Comparison of ENCODE assay signal across 9 mouse cellular contexts in genomic region chr13:23438521-23438920, GRCm38 (mm10). TPM values are rescaled to one million over a fixed set of nuclear protein-coding genes. Genes with fewer than 3 reads are reported as not detected.
A peak's percentile ranks its signal among the peaks of the same experiment; 100 is the strongest.
DNase-seq lines count a peak whose midpoint lies in the region; ATAC-seq and TF ChIP-seq lines count a peak whose summit lies in the region.
"Had no signal": no experiment of that assay in that cellular context is flagged by ENCODE, and none has a peak within 500 bp of the region (broad histone marks: within the 10 kb centered on the region; RNA-seq: fewer than 3 reads in every experiment).

No protein-coding gene starts in this region.

- H3K4me3 ChIP-seq in C2C12 (ENCODE audit: insufficient read depth, poor library complexity, severe bottlenecking) = peak overlapping the region; percentile 24
- peak overlapping the region; percentile 67 for H3K4me3 ChIP-seq in cerebellum, adult 2 months (replicated peaks; ENCODE audit: insufficient read depth, low read depth, low read length)
- H3K4me3 ChIP-seq in forebrain, embryonic 16.5 days (replicated peaks; ENCODE audit: low read length) = peak overlapping the region; percentile 50
- H3K4me3 ChIP-seq in intestine, embryonic 14.5 days (ENCODE audit: low read depth, low read length) = peak overlapping the region; percentile 70
- H3K4me3 ChIP-seq in liver, embryonic 13.5 days (replicated peaks) = peak overlapping the region; percentile 69

- no peak overlapping the region for H3ac ChIP-seq in C2C12 (ENCODE audit: control insufficient read depth, insufficient read length, low read depth)

- DNase-seq in 3134 (ENCODE audit: extremely low read depth, insufficient read length, low spot score) = peak; percentile 40
- peak; percentile 63 to 69 for DNase-seq in cerebellum, adult 2 months
- peak; percentile 85 for DNase-seq in intestine, embryonic 14.5 days (ENCODE audit: low spot score)
- no peak for DNase-seq in liver, embryonic 13.5 days
- DNase-seq in naive thymus-derived CD4-positive, alpha-beta T cell, adult 2 months (ENCODE audit: low read depth) = peak; percentile 70

- H3K9ac ChIP-seq in forebrain, embryonic 16.5 days (replicated peaks; ENCODE audit: low read depth, low read length) = 0 out of 2 replicates have a peak overlapping the region, but pooled peaks have one; percentile 25
- H3K9ac ChIP-seq in intestine, embryonic 14.5 days (ENCODE audit: low read length) = peak overlapping the region; percentile 40
- H3K9ac ChIP-seq in liver, embryonic 13.5 days = peak overlapping the region; percentile 70

- no peaks in the 10 kb centered on the region for H3K9me3 ChIP-seq in forebrain, embryonic 16.5 days (ENCODE audit: control insufficient read depth, low read length)
- no peaks in the 10 kb centered on the region for H3K9me3 ChIP-seq in intestine, embryonic 14.5 days (ENCODE audit: control insufficient read depth, low read length)
- no peaks in the 10 kb centered on the region for H3K9me3 ChIP-seq in liver, embryonic 13.5 days (replicated peaks)

- H3K4me1 ChIP-seq in cerebellum, adult 2 months (ENCODE audit: control insufficient read depth, insufficient read depth, low read length) = no peaks in the 10 kb centered on the region
- H3K4me1 ChIP-seq in forebrain, embryonic 16.5 days (replicated peaks; ENCODE audit: control insufficient read depth, insufficient read depth, low read length) = 0 out of 2 replicates have a peak, but pooled peaks cover 2% of the 10 kb centered on the region
- peaks cover 15% of the 10 kb centered on the region; the same call in 1 of the 2 replicates for H3K4me1 ChIP-seq in intestine, embryonic 14.5 days (replicated peaks; ENCODE audit: control insufficient read depth, insufficient read depth, low read length)
- peaks cover 29% of the 10 kb centered on the region for H3K4me1 ChIP-seq in liver, embryonic 13.5 days (replicated peaks)

- TF ChIP-seq CTCF in C2C12 (IDR thresholded peaks at IDR 0.05; ENCODE audit: control insufficient read depth, insufficient read depth, insufficient read length) = no peak
- no peak for TF ChIP-seq CTCF in cerebellum, adult 2 months (IDR thresholded peaks at IDR 0.05; ENCODE audit: borderline replicate concordance, insufficient read depth, low read depth, low read length)

- no peaks in the 10 kb centered on the region for H3K79me3 ChIP-seq in C2C12 (ENCODE audit: low read depth)

- H3K27ac ChIP-seq in cerebellum, adult 2 months (ENCODE audit: insufficient read depth, low read length) = no peak overlapping the region
- no peak overlapping the region for H3K27ac ChIP-seq in forebrain, embryonic 16.5 days (ENCODE audit: low read length)
- H3K27ac ChIP-seq in intestine, embryonic 14.5 days (ENCODE audit: low read depth) = no peak overlapping the region
- H3K27ac ChIP-seq in liver, embryonic 13.5 days = peak overlapping the region; percentile 76

- no peaks in the 10 kb centered on the region for H3K36me3 ChIP-seq in C2C12 (ENCODE audit: control insufficient read depth, insufficient read depth)
- H3K36me3 ChIP-seq in forebrain, embryonic 16.5 days (ENCODE audit: control insufficient read depth, insufficient read depth) = no peaks in the 10 kb centered on the region
- no peaks in the 10 kb centered on the region for H3K36me3 ChIP-seq in intestine, embryonic 14.5 days (ENCODE audit: control insufficient read depth, insufficient read depth, low read length)
- H3K36me3 ChIP-seq in liver, embryonic 13.5 days = no peaks in the 10 kb centered on the region

- H3K4me2 ChIP-seq in forebrain, embryonic 16.5 days (ENCODE audit: low read length) = peak overlapping the region; percentile 75
- peak overlapping the region; percentile 68 for H3K4me2 ChIP-seq in intestine, embryonic 14.5 days (ENCODE audit: low read length)
- H3K4me2 ChIP-seq in liver, embryonic 13.5 days = peak overlapping the region; percentile 85

- ATAC-seq in forebrain, embryonic 16.5 days = peak; percentile 64
- no peak for ATAC-seq in intestine, embryonic 14.5 days (replicated peaks; ENCODE audit: low FRiP score, low TSS enrichment, low read depth)
- ATAC-seq in liver, embryonic 13.5 days (ENCODE audit: low read depth) = no peak
- ATAC-seq in monocyte, adult 5-6 weeks (replicated peaks; ENCODE audit: insufficient number of reproducible peaks, low FRiP score, low TSS enrichment, poor library complexity, severe bottlenecking) = no peak

- WGBS in cerebellum, adult 2 months = under 1% methylated on average over 7 of the region's 7 CpGs
- WGBS in forebrain, embryonic 16.5 days = 0% methylated on average over 7 of the region's 7 CpGs
- 0% methylated on average over 7 of the region's 7 CpGs for WGBS in intestine, embryonic 14.5 days
- under 1% methylated on average over 7 of the region's 7 CpGs for WGBS in liver, embryonic 13.5 days (ENCODE audit: insufficient replicate concordance)

- no peaks in the 10 kb centered on the region for H3K27me3 ChIP-seq in C2C12 (ENCODE audit: control insufficient read depth, insufficient read depth, insufficient read length)
- H3K27me3 ChIP-seq in cerebellum, adult 2 months (ENCODE audit: control insufficient read depth, insufficient read depth, low read length) = no peaks in the 10 kb centered on the region
- H3K27me3 ChIP-seq in forebrain, embryonic 16.5 days (replicated peaks; ENCODE audit: control insufficient read depth, insufficient read depth, low read length) = no peaks in the 10 kb centered on the region
- H3K27me3 ChIP-seq in intestine, embryonic 14.5 days (replicated peaks; ENCODE audit: control insufficient read depth, insufficient read depth, low read length) = no peaks in the 10 kb centered on the region
- H3K27me3 ChIP-seq in liver, embryonic 13.5 days = no peaks in the 10 kb centered on the region

- TF ChIP-seq POLR2A in cerebellum, adult 2 months (IDR thresholded peaks at IDR 0.05; ENCODE audit: borderline replicate concordance, insufficient read depth, low read length) = no peak

- H3K79me2 ChIP-seq in C2C12 (ENCODE audit: control insufficient read depth, insufficient read depth) = no peaks in the 10 kb centered on the region

TF ChIP-seq in C2C12, 6 proteins besides CTCF, POLR2A, EP300 and RAD21:
- TF ChIP-seq FOSL1 (IDR thresholded peaks at IDR 0.05; ENCODE audit: insufficient read depth, low read length, poor library complexity, severe bottlenecking) (no peak), MAX (IDR thresholded peaks at IDR 0.05) (no peak), MYOG (IDR thresholded peaks at IDR 0.05; ENCODE audit: control insufficient read depth, extremely low read depth, insufficient read length) (no peak), USF1 (IDR thresholded peaks at IDR 0.05; ENCODE audit: low read depth) (no peak), CEBPB (IDR thresholded peaks at IDR 0.05; ENCODE audit: low read depth) (no peak), MYOD1 (IDR thresholded peaks at IDR 0.05; ENCODE audit: control insufficient read depth, insufficient read length, low read depth) (no peak)

RNA-seq across cellular contexts. Expression of gene Abt1, which starts 14.9 kb away (rescaled TPM):
- polyA plus RNA-seq in C2C12 (2012; fragmentation: generic; extraction: Trizol) = 11.2 TPM
- 9.8 and 10.7 TPM in 2 replicates for polyA plus RNA-seq in cerebellum, adult 2 months (2012; rRNA removed)
- polyA plus RNA-seq in forebrain, embryonic 16.5 days (2015; fragmentation: Nextera tagmentation; extraction: Ambion mirVana) = 12.7 and 13.0 TPM in 2 replicates
- 11.9 and 13.8 TPM in 2 replicates for polyA plus RNA-seq in intestine, embryonic 14.5 days (2014; fragmentation: Nextera tagmentation; extraction: Ambion mirVana)
- 8.3 and 9.1 TPM in 2 replicates for polyA plus RNA-seq in liver, embryonic 13.5 days (2015; fragmentation: Nextera tagmentation; extraction: Ambion mirVana)
- total RNA-seq in monocyte, adult 5-6 weeks (2017) = 12.1 to 15.9 TPM (median 13.2 TPM) in 3 replicates

RNA-seq across cellular contexts. Expression of gene Btn1a1, which starts 27.2 kb away (rescaled TPM):
- polyA plus RNA-seq in C2C12 (2012; fragmentation: generic; extraction: Trizol) = not detected
- polyA plus RNA-seq in cerebellum, adult 2 months (2012; rRNA removed) = 0.21 and 0.32 TPM in 2 replicates
- polyA plus RNA-seq in forebrain, embryonic 16.5 days (2015; fragmentation: Nextera tagmentation; extraction: Ambion mirVana) = 0.06 and 0.22 TPM in 2 replicates
- 0.05 and 0.11 TPM in 2 replicates for polyA plus RNA-seq in intestine, embryonic 14.5 days (2014; fragmentation: Nextera tagmentation; extraction: Ambion mirVana)
- 1.5 and 2.0 TPM in 2 replicates for polyA plus RNA-seq in liver, embryonic 13.5 days (2015; fragmentation: Nextera tagmentation; extraction: Ambion mirVana)
- not detected in 3 replicates for total RNA-seq in monocyte, adult 5-6 weeks (2017)
- total RNA-seq: gastrocnemius, postnatal 4 days had no signal

RNA-seq across cellular contexts. Expression of gene Btn2a2, which starts 50.1 kb away (rescaled TPM):
- 0.07 TPM for polyA plus RNA-seq in C2C12 (2012; fragmentation: generic; extraction: Trizol)
- polyA plus RNA-seq in cerebellum, adult 2 months (2012; rRNA removed) = 0.20 and 0.21 TPM in 2 replicates
- 0.18 TPM in 1 of 2 replicates, not detected in the other for polyA plus RNA-seq in forebrain, embryonic 16.5 days (2015; fragmentation: Nextera tagmentation; extraction: Ambion mirVana)
- polyA plus RNA-seq in intestine, embryonic 14.5 days (2014; fragmentation: Nextera tagmentation; extraction: Ambion mirVana) = 0.14 and 0.52 TPM in 2 replicates
- polyA plus RNA-seq in liver, embryonic 13.5 days (2015; fragmentation: Nextera tagmentation; extraction: Ambion mirVana) = not detected in 2 replicates
- total RNA-seq in monocyte, adult 5-6 weeks (2017) = not detected in 3 replicates
